Mouse (Mus musculus): Measurements from ENCODE around the gene Hist1h2af.
"Not testable (repeated sequence)": the region's sequence is repeated elsewhere in the genome, so short reads cannot be mapped to it uniquely, and the experiment has no call there.

Gene Hist1h2af

GRCm38 (mm10) chr13:23535137-23536075, 1.7 kb downstream of the Hist1h2af start, which contains the start of gene Hist1h3g:
Gene Hist1h3g, plus strand, starts transcription at chr13:23535422.
- peak; percentile 96 for DNase-seq (ENCODE audit: low spot score)

DNA sequence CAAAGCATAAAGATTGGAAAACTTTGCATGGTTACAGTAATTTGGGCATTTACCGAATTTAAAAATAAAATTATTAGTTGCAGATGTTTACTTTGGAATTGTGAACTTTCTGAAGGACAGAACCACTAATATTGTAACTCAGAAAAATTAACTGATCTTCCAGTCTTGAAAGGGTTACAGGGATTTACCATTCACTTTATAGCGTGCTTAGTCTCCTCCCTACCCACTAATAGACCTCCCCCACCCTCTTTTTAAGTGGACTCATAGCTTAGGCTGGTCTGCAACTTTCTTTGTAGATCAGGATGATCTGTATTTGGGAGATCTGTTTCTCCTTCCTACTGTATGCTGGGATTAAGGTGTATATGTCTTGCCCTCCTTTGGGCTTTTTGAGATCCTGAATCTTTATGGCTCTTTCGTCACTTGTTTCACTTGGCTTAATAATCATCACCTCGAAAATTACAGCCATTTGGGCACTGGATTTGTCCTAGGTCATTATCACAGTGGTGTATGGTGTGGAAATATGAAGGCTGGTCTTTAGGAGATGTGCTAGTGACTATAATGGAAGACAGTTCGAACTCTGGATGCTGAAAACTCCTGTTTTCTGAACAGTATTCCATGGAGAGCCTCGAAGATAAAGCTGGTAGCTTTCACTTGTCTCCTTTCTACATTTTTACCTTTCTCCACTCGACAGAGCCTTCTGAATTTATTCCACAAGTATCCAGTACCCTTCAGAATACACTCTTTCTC, 2.5 kb downstream of the Hist1h2af start:
- DNase-seq (ENCODE audit: low spot score) = peak; percentile 63

DNA sequence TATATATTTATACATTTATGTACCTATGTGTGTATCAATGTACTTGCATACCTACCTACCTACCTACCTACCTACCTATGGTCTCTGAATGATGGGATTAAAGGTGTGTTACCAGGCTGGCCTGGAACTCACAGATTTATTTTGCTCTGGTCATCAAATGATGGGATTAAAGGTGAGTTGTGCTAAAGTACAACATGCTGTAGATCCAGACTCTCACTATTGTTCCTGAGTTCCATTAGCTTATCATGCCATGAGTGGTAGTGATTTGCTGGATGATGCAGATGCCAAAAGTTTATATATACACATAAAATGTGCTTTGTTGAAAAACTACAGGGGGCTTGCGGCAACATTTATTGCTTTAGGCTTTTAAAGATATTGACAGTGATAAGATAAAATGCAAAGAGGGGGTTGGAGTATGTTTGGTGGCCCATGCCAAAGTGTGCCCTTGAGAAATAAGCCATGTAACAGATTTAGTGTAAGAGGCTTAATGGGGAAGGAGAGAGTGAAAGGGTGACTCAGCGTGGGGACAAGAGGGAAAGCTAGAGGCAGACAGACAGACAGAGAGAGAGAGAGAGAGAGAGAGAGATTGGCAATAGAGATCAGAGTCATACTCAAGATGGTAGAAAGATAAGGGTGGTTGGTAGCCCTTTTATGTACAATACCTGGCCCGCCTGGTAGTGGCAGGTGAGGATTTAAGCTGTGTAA, 3.5 kb downstream of the Hist1h2af start:
- no peak for DNase-seq (ENCODE audit: low spot score)

DNA sequence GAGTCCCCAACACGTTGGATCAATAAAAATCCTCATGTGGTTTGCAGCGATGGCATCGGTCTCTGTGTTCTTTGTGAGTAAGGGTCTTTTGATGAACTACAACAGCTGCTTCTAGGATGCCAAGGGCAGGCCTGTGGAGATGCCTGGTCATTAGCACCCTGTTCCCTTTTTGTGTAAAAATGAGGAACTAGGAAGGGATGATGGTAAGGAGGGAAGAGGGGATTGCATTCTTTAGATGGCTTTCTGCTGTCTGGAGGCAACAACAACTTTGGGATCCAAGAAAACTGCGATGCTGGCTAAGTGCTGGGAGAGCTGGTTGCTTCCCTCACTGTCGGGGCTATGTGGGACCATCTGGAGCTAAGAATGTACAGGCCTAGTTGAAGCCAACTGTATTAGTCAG, 4.5 kb downstream of the Hist1h2af start:
- no peak for DNase-seq (ENCODE audit: low spot score)

- DNase-seq (ENCODE audit: low spot score) = not testable (repeated sequence)
Observed at GRCm38 (mm10) chr13:23539821-23540220, 6.1 kb downstream of the Hist1h2af start.

DNA sequence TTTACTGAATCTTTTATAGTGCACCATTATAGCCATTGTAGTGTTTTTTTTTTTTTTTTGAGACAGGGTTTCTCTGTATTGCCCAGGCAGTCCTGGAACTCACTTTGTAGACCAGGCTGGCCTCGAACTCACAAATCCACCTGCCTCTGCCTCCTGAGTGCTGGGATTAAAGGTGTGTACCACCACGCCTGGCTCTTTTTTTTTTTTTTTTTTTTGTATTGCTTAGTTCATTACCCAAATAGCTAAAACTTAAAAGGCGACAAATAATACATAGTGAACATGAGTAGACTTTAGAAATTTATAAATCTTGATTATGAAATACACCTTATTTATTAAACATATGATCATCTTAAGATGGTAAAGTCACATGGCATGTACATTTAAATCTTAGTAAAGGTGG, 7.8 kb downstream of the Hist1h2af start:
- no peak for DNase-seq (ENCODE audit: low spot score)

DNA sequence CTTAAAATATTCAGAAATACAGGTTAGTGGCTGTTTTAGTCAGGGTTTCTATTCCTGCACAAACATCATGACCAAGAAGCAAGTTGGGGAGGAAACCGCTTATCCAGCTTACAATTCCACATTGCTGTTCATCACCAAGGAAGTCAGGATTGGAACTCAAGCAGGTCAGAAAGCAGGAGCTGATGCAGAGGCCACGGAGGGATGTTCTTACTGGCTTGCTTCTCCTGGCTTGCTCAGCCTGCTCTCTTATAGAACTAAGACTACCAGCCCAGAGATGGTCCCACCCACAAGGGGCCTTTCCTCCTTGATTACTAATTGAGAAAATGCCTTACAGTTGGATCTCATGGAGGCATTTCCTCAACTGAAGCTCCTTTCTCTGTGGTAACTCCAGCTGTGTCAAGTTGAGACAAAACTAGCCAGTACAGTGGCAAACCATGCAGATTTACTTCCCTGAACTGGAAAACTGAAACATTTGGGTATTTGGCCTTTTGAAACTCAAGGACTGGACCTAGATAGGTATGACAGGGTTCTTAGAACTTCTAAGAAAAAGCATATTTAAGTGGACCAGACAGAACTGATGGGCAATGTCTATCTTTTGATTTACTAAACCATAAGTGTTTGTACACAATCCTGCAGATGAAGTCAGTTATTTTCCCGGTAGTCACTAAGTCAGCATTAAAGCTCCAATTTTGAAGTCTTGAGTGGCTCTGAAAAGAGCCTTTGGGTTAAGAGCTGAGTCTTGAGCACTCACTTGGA, 8.7 kb downstream of the Hist1h2af start:
- peak; percentile 76 for DNase-seq (ENCODE audit: low spot score)

GRCm38 (mm10) chr13:23542999-23543607, 9.4 kb downstream of the Hist1h2af start, which contains the start of gene Hist1h2bh:
Gene Hist1h2bh, minus strand, starts transcription at chr13:23543392.
- DNase-seq (ENCODE audit: low spot score) = peak; percentile 97

DNA sequence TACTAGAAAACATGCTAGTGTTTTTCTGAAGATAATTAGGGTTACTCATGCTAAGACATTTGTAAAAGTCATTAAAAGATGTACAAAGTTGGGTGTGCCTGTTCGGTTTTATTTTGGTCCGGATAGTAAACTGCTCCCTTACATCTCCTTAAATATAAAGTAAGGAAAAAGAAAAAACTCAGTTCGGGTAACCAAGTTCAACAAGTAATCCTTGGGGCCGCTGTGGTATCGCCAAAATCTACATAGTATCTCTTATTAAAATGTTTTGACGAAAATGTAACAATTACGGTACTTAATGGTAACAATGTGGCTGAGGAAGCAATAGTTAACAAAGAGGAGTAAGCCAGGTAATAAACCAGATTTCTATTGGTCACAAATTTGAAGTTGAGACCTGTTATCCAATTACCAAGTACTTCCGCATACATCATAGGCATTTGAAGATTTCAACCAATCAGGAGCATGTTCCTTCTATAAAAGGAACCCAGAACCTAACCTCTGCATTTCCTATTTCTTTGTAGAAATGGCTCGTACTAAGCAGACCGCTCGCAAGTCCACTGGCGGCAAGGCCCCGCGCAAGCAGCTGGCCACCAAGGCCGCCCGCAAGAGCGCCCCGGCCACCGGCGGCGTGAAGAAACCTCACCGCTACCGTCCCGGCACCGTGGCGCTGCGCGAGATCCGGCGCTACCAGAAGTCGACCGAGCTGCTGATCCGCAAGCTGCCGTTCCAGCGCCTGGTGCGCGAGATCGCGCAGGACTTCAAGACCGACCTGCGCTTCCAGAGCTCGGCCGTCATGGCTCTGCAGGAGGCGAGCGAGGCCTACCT, 10.5 kb downstream of the Hist1h2af start, which contains the start of gene Hist1h3f:
Gene Hist1h3f (plus strand): TSS at position 88 of the 822 bp plus-strand sequence.
- peak; percentile 98 for DNase-seq (ENCODE audit: low spot score)

- DNase-seq (ENCODE audit: low spot score) = not testable (repeated sequence)
Observed at GRCm38 (mm10) chr13:23544787-23545120, 11.0 kb downstream of the Hist1h2af start.

DNA sequence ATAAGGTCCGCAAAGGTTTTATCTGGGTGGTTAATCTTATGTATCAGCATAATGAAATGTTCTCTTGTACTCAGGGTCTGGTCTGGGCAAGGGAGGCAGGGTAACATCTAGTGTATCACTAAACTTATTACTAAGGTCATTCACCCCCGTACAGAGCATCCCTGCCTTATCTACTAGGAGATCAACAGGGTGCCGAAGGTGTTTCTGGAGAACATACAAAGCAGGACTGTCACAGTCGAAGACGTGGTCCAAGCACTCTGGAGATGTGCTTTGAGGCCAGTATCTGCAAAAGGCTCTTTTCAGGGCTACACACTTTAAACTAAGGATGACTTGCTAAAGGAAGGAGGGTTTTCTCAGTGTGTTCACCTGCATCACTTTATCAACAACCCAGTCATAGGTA, 13.0 kb downstream of the Hist1h2af start:
- no peak for DNase-seq (ENCODE audit: low spot score)

- peak; percentile 77 for DNase-seq (ENCODE audit: low spot score)
Observed at GRCm38 (mm10) chr13:23550761-23551145, 17.0 kb downstream of the Hist1h2af start.

GRCm38 (mm10) chr13:23551146-23551834, 17.6 kb downstream of the Hist1h2af start, which contains the start of gene Hist1h4f:
Gene Hist1h4f, minus strand, starts transcription at chr13:23551648.
- DNase-seq (ENCODE audit: low spot score) = peak; percentile 98

DNA sequence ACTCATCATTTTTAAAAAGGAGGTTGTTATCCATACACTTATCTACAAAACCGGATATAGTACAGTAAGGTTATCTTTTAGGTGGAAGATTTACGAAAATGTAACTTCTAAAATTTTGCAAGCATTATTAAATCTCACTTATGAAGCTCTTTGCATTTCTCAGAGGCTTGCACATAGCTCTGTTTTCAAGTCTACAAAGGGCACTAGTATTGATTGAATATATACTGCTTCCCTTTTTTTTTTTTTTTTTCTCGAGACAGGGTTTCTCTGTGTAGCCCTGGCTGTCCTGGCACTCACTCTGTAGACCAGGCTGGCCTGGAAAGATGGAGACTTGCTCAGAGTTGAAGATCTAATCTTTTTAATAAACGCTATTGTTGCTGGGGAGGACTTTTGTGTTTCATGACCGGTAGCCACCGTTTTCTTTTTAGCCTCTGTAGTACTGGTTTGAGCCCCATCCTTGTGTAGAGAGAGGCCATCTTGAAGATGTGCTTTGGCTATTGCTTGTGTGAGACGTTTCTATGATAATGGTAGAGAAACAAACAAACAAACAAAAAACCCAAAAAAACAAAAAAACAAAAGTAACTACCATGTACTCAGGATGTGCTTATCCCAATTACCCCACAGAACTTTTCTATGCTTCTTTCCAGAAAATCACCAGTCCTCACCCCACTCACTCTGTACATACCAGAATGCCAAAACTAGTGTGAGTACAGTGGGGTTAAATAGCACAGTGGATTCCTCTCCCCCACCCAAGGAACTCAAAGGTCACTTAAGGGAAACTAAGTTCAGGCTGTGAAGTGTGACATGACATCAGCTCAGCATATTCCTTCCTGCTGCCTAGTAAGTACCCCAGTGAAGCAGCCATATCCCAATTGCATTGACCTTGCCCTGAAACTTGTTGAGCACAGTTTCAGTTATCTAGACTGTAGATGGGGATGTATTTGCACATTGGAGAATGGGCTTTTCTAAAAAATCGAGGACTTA, 18.5 kb downstream of the Hist1h2af start:
- DNase-seq (ENCODE audit: low spot score) = no peak

GRCm38 (mm10) chr13:23552962-23553361, 19.3 kb downstream of the Hist1h2af start, which contains the start of gene Hist1h1d:
Gene Hist1h1d, plus strand, starts transcription at chr13:23553262.
- no peak for DNase-seq (ENCODE audit: low spot score)

- DNase-seq (ENCODE audit: low spot score) = no peak
Observed at GRCm38 (mm10) chr13:23554393-23554792, 20.7 kb downstream of the Hist1h2af start.

- DNase-seq (ENCODE audit: low spot score) = peak; percentile 96
Observed at GRCm38 (mm10) chr13:23554925-23555838, 21.5 kb downstream of the Hist1h2af start.

Data from c-Kit-positive CD71-positive TER-119-positive erythroid progenitor cells, embryonic 14.5 days (primary cell).